11 mouse cellular contexts compared by ENCODE assay signal in genomic region chr5:113214455-113214854, GRCm38 (mm10). TPM values are rescaled to one million over a fixed set of nuclear protein-coding genes. Genes with fewer than 3 reads are reported as not detected.
DNase-seq lines count a peak whose midpoint lies in the region; ATAC-seq lines count a peak whose summit lies in the region.
"Had no signal": no experiment of that assay in that cellular context is flagged by ENCODE, and none has a peak within 500 bp of the region (broad histone marks: within the 10 kb centered on the region; RNA-seq: fewer than 3 reads in every experiment).

No protein-coding gene starts in this region.

- peaks cover 49% of the 10 kb centered on the region for H3K4me1 ChIP-seq in hindbrain, embryonic 10.5 days (replicated peaks)
- H3K4me1 ChIP-seq in hindbrain, embryonic 12.5 days, result peaks cover 2% of the 10 kb centered on the region
- H3K4me1 ChIP-seq in midbrain, embryonic 15.5 days, result peaks cover 2% of the 10 kb centered on the region; the same call in 1 of the 2 replicates

- no peak overlapping the region for H3K9ac ChIP-seq in hindbrain, embryonic 12.5 days
- H3K9ac ChIP-seq in midbrain, embryonic 15.5 days, result no peak overlapping the region
- H3K9ac ChIP-seq: forebrain, embryonic 12.5 days had no signal

- no peak overlapping the region for H3K4me3 ChIP-seq in hindbrain, embryonic 10.5 days
- H3K4me3 ChIP-seq in hindbrain, embryonic 12.5 days, result no peak overlapping the region
- no peak overlapping the region for H3K4me3 ChIP-seq in midbrain, embryonic 15.5 days
- H3K4me3 ChIP-seq: forebrain, embryonic 12.5 days had no signal

- H3K27ac ChIP-seq in hindbrain, embryonic 10.5 days, result peak overlapping the region; percentile 16; the same call in 1 of the 2 replicates
- no peak overlapping the region for H3K27ac ChIP-seq in hindbrain, embryonic 12.5 days
- H3K27ac ChIP-seq in midbrain, embryonic 15.5 days, result no peak overlapping the region
- H3K27ac ChIP-seq: forebrain, embryonic 12.5 days had no signal

- no peak overlapping the region for H3K4me2 ChIP-seq in hindbrain, embryonic 12.5 days (replicated peaks)
- no peak overlapping the region for H3K4me2 ChIP-seq in midbrain, embryonic 15.5 days
- H3K4me2 ChIP-seq: forebrain, embryonic 12.5 days had no signal

- H3K9me3 ChIP-seq in hindbrain, embryonic 10.5 days, result no peaks in the 10 kb centered on the region
- no peaks in the 10 kb centered on the region for H3K9me3 ChIP-seq in hindbrain, embryonic 12.5 days (replicated peaks)
- no peaks in the 10 kb centered on the region for H3K9me3 ChIP-seq in midbrain, embryonic 15.5 days
- H3K9me3 ChIP-seq: forebrain, embryonic 12.5 days had no signal

- H3K36me3 ChIP-seq in hindbrain, embryonic 10.5 days, result no peaks in the 10 kb centered on the region
- H3K36me3 ChIP-seq in hindbrain, embryonic 12.5 days, result no peaks in the 10 kb centered on the region
- no peaks in the 10 kb centered on the region for H3K36me3 ChIP-seq in midbrain, embryonic 15.5 days (replicated peaks)
- H3K36me3 ChIP-seq: forebrain, embryonic 12.5 days; G1E had no signal

- DNase-seq in hindbrain, embryonic 10.5 days (ENCODE audit: low spot score), result no peak
- peak; percentile 71 to 72 for DNase-seq in kidney, adult 8-10 months
- DNase-seq in lung, postnatal 36 days, result peak; percentile 72
- DNase-seq in embryo, embryonic 10.5 days (ENCODE audit: low spot score), result no peak

- H3K27me3 ChIP-seq in hindbrain, embryonic 10.5 days (ENCODE audit: insufficient read depth, poor library complexity, severe bottlenecking), result no peaks in the 10 kb centered on the region
- H3K27me3 ChIP-seq in hindbrain, embryonic 12.5 days, result no peaks in the 10 kb centered on the region
- no peaks in the 10 kb centered on the region for H3K27me3 ChIP-seq in midbrain, embryonic 15.5 days (replicated peaks)

- 82% methylated on average over 11 of the region's 11 CpGs for WGBS in hindbrain, embryonic 10.5 days
- WGBS in hindbrain, embryonic 12.5 days, result 61% methylated on average over 11 of the region's 11 CpGs
- WGBS in midbrain, embryonic 15.5 days, result 70% methylated on average over 11 of the region's 11 CpGs

- no peak for ATAC-seq in hindbrain, embryonic 12.5 days (ENCODE audit: low FRiP score)
- peak; percentile 61 for ATAC-seq in common myeloid progenitor, adult 5-6 weeks (replicated peaks; ENCODE audit: low read depth, poor library complexity, severe bottlenecking)
- ATAC-seq in inflammation-experienced regulatory T-cells, adult 6 months, result no peak
- no peak for ATAC-seq in midbrain, embryonic 15.5 days (replicated peaks)

RNA-seq across cellular contexts. Expression of gene 2900026A02Rik, which starts 6.6 kb away (rescaled TPM):
- polyA plus RNA-seq in hindbrain, embryonic 10.5 days (2016; fragmentation: Nextera tagmentation; extraction: Ambion mirVana), result 2.1 and 4.1 TPM in 2 replicates
- polyA plus RNA-seq in hindbrain, embryonic 12.5 days (2016; fragmentation: Nextera tagmentation; extraction: Ambion mirVana), result 3.6 and 4.5 TPM in 2 replicates
- 6.4 and 7.8 TPM in 2 replicates for total RNA-seq in common myeloid progenitor, adult 5-6 weeks (2017)
- polyA plus RNA-seq in inflammation-experienced regulatory T-cells, adult 6 months (2017; shearing (Covaris generic)), result 1 to 10 TPM; 1.4 to 3.2 (median 1.4) TPM
- 3.9 TPM in 2 replicates for polyA plus RNA-seq in midbrain, embryonic 15.5 days (2015; fragmentation: Nextera tagmentation; extraction: Ambion mirVana)
- polyA plus RNA-seq: G1E had no signal

RNA-seq across cellular contexts. Expression of gene Tmem211, which starts 12.3 kb away (rescaled TPM):
- 0.11 TPM in 1 of 2 replicates, not detected in the other for polyA plus RNA-seq in hindbrain, embryonic 10.5 days (2016; fragmentation: Nextera tagmentation; extraction: Ambion mirVana)
- 0.15 TPM in 1 of 2 replicates, not detected in the other for polyA plus RNA-seq in hindbrain, embryonic 12.5 days (2016; fragmentation: Nextera tagmentation; extraction: Ambion mirVana)
- total RNA-seq in common myeloid progenitor, adult 5-6 weeks (2017), result not detected in 2 replicates
- not detected for polyA plus RNA-seq in inflammation-experienced regulatory T-cells, adult 6 months (2017; shearing (Covaris generic))
- 0.09 and 0.14 TPM in 2 replicates for polyA plus RNA-seq in midbrain, embryonic 15.5 days (2015; fragmentation: Nextera tagmentation; extraction: Ambion mirVana)
- total RNA-seq: G1E had no signal
- polyA plus RNA-seq: G1E; testis, adult 2 months had no signal

Comparison
In these comparisons a context has a peak if more than half of its experiments do, and no peak if none do; other contexts are left out.
1. DNase-seq: peak in kidney, adult 8-10 months (2 of 2) and lung, postnatal 36 days (single experiment); none in hindbrain, embryonic 10.5 days (single experiment) and embryo, embryonic 10.5 days (single experiment).